Mouse (Mus musculus): ENCODE measurements around the gene Nrg3. TPM values are rescaled to one million over a fixed set of nuclear protein-coding genes. Genes with fewer than 3 reads are reported as not detected.

The Nrg3 gene
- total RNA-seq, 1 experiment from 2014 or later, result not detected

DNA sequence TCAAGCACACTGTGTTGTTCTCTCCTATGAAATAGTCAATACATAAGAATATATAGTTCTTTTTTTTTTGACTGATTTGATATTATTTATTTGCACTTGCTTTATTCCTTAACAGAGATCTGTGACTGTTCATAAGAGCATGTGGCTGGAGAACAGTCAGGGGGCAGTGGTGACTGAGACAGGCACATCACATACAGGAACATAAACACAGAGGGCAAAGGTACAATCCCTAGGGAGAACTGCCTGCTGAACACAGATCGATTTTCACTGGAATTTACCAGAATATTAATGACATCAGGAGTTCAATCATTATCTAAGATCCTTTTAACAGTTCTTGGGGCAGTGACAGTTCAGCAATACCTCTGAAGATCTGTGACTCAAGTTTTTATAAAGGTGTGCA lies 812.9 kb downstream of the Nrg3 start:
- ATAC-seq (replicated peaks; ENCODE audit: low read depth, poor library complexity, severe bottlenecking), result no peak

DNA sequence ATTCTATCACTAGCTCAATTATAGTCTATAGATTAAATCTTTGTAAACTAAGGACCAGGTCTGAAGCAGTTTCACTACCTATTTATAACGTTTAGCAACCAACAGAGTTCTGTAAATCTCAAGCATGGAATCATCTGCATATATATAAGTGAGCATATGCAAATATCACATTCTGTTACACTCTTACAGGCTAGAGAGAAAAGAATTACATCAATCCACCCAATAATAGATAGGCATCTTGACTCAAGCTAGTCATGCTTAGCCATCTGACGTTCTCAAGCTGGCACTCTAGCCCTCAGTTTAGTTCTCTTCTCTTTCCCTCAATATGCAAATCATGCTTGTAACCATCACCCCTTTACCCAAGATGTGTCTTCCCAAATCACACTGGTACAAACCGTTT lies 835.8 kb downstream of the Nrg3 start:
- no peak for ATAC-seq (replicated peaks; ENCODE audit: low read depth, poor library complexity, severe bottlenecking)

DNA sequence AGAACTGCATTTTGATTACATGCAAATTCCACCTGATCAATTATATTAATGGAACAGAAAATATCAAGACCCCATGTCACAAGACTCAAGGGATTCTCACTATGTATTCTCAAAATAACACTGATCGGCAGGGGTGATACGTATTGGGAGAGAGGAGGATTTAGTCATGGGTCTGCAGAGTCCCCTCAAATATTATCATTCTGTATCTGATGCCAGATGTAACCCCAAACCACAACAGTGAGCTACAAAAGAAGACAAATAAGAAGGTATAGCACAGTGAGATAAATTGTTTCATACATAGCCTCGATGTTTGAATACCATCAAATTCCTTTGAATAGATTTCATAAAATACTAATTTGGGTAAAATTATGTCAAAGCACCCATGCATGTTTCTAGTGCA lies 842.8 kb downstream of the Nrg3 start:
- no peak for ATAC-seq (replicated peaks; ENCODE audit: low read depth, poor library complexity, severe bottlenecking)

DNA sequence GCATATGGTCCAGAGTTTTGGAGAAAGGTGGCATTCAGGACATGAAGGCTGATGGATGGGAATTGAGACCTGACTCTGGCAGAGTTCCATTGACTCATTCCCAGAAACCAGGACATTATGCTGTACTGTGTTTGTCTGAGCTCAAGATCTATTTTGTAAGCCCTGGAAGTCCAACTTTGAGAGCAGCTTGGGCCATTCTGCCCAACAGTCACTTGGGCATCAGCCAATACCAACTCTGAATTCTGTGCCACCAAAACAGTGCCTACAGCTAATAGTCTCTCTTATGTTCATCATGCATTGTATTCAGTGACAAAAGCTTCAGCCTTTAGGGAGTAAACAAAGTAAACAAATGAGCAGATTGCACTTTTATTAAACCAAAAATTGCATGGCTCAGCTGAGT lies 843.2 kb downstream of the Nrg3 start:
- no peak for ATAC-seq (replicated peaks; ENCODE audit: low read depth, poor library complexity, severe bottlenecking)

DNA sequence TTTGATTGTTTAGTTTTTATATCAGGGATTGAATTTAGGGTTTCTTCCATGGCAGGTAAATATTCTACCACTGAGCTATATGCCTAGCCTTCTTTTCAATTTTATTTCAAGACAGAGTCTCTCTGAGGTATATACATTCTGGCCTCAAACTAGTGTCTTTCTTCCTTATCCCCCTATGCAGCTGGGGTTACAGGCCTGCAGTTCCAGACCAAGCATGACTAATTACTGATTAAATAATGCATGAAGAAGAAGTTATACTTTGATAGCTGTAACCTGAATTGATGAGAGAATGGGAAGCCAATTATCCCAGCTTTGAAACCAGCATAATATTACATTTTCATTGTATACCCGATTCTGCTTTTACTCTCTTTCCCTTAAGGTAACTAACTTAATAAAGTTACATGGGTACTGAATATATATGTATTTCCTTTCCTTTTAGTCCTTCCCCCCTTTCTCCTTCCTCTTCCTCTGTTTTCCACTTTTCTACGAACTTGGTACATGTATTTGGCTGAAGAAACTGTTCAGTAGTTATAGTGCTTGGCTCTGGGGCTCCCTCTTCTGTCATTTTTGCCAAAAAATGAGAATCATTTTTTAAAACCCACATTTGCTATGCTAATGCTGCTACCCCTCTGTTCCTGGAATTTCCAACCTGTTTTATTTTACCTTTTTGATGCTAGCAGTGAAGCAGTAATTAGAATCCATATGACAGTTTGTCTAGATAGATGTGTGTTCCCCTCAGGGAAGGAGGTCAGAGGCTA lies 843.8 kb downstream of the Nrg3 start:
- no peak for ATAC-seq (replicated peaks; ENCODE audit: low read depth, poor library complexity, severe bottlenecking)

DNA sequence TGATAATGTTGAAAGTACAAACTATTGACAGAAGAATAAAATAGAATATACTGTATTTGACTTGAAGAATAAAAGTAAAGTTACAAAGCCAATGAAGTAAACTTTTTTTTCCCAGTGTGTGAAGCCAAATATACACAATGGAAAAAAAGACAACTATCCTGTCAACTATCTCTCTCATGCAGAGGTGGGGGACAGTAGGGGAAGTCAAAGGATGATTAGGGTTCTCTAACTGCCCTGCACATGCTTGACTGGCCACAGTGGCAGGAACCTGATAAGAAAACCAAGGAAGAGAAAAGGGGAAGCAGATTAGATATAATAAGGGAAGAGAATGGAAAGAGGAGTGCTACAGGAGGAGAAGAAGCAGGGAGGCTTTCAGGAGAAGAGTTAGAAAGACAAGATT lies 855.9 kb downstream of the Nrg3 start:
- ATAC-seq (replicated peaks; ENCODE audit: low read depth, poor library complexity, severe bottlenecking), result 0 out of 2 replicates have a peak, but pooled peaks have one; percentile 39

DNA sequence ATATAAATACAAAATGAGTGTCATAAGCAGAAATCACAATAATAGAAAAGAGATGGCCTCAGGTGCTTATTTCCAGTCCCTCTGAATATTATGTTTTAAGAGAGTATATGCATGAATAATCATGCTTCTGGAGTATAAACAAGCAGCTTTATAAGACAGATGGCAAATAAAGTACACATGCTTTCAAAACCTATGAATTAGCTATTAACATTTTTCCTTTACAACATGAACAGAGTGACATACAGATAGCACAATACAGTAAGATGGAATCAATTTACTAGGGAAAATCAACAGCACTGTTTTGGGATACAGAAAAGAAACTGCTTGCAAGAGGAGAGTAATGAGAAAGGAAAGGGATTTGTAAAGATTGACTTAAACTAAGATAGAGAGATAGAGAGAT lies 875.2 kb downstream of the Nrg3 start:
- no peak for ATAC-seq (replicated peaks; ENCODE audit: low read depth, poor library complexity, severe bottlenecking)

DNA sequence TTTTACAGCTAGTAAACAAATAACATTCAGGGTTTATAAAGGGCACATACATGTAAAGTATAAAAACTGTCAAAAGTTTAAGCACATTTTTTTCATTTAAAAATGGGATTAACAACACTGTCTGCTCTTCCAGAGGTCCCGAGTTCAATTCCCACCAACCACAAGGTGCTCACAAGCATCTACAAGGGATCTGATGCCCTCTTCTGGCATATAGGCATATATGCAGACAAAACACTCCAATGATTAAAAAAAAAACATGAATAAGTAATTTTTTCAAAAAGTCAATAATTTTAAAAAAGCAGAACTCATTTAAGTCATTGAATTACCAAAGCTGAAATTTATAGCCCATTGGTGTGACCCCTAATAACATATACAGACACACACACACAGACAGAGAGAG lies 878.6 kb downstream of the Nrg3 start:
- no peak for ATAC-seq (replicated peaks; ENCODE audit: low read depth, poor library complexity, severe bottlenecking)

DNA sequence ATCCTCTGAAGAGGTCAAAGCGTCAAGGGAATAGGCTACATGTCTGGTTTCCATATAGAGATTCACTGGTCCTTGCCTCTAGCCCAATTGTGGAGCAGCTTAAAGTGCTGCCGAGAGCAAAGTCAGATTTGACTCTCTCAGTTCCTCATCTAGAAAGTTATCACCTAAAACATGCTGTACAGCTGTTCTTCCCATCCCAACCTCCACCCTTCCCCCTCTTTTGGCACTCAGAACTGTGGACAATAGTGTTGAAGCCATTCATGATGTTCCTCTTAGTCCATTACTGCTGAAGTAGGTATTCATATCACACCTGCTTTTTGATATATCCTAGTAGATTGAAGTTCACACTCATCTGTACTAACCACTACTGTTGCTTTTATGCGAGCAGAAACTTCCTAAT lies 896.1 kb downstream of the Nrg3 start:
- no peak for ATAC-seq (replicated peaks; ENCODE audit: low read depth, poor library complexity, severe bottlenecking)

DNA sequence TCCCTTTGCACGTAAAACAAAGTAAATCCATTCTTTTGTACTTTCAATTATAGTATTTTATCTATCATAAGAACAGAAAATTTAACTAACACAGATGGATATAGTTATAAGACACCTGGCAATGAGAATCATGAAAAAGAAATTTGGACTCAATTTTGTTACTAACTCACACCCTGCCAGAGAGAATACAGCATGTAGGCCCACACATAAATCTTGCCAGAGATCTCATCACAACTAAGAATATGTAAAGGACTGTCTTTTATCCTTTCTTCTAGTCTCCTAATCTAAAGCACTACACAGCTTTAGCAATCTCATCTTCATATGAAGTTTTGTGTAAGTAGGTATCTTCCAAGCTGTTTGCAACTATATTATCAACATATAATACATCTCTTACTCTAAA lies 904.7 kb downstream of the Nrg3 start:
- ATAC-seq (replicated peaks; ENCODE audit: low read depth, poor library complexity, severe bottlenecking), result no peak

DNA sequence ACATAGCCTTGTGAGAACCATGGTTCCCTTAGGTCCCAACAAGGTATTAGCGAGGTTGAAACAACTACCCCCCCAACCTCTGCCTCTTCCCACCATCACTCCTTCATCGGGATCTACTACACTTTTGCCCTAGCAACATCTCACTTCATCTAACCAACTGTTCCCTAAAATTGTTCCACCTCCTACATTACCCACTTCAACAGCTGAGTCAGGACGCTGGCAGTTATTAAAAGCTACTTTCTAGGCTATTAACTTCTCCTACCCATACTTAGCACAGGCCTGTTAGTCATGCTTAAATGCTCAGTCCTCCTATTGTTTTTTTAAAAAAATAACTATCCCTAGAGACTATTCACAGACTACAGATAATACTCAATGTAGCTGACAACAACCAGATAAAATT lies 906.7 kb downstream of the Nrg3 start:
- ATAC-seq (replicated peaks; ENCODE audit: low read depth, poor library complexity, severe bottlenecking), result no peak

DNA sequence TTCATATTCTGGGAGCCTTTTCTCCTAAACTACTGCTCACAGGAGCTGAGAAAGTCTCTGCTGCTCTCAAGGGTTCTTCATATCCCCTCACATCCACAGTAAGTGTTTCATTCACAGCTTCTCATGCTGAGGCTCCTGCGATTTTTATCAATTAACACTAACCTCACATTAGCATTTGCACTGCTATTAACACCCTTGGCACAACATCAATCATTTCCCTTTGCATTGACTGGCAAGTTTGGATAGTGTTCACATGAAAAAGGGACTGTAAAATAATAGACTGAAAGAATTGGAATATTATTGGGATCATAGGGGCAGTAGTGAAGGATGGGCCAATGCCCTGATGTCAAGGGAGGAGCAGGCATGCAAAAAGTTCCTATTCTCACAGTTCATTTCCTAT lies 918.3 kb downstream of the Nrg3 start:
- ATAC-seq (replicated peaks; ENCODE audit: low read depth, poor library complexity, severe bottlenecking), result no peak

DNA sequence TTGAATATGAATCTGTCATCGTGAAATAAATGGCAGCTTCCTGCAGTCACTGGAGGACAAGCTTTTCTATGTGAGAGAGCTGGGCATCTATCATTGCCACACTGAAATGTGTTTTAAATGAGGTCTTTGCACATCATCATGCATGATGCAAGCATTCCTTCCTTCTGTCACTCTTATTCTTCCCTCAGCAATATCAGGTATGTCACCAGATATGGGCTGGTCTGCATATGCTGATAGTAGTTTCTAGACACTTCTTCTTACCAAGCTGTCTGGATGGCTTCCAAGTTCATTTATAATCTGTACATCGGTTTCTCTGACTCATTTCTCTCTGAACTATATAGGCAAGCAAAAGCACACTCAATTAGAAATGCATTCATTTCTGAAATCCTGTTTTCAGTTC lies 925.6 kb downstream of the Nrg3 start:
- ATAC-seq (replicated peaks; ENCODE audit: low read depth, poor library complexity, severe bottlenecking), result no peak

DNA sequence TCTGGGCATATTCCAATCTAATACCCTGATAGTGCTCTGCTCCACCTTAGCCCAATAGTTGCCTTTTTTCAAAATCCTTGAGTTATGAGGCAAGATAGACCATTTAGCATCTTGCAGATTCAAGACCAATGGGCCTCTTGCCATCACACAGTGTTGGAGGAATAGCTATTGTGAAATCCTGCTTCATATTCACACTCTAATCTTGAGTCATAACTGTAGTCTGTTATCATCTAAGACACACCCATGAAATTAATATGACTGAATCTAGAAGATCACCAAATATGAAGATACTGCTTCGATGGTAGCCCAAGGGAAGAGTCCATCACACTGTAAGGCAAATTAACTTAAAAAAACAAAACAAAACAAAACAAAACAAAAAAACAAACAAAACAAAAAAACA lies 937.7 kb downstream of the Nrg3 start:
- no peak for ATAC-seq (replicated peaks; ENCODE audit: low read depth, poor library complexity, severe bottlenecking)

DNA sequence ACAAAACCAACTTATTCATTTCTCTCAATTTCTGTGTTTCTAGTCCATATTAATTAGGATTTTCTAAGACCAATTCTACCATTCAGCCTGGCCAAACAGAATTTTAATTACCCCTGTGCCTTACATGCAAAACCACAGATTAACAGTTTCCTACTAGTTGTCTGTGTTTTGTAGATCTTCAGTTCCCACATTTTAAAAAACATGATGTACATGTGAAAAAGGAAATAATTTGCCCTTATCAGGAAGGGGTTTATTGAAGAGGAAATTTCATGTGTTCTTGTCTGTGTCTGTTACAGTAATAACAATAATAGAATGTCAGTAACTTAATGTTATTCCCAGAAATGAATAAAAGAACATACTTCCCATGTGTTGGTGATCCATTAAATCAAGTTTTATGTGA lies 939.4 kb downstream of the Nrg3 start:
- no peak for ATAC-seq (replicated peaks; ENCODE audit: low read depth, poor library complexity, severe bottlenecking)

DNA sequence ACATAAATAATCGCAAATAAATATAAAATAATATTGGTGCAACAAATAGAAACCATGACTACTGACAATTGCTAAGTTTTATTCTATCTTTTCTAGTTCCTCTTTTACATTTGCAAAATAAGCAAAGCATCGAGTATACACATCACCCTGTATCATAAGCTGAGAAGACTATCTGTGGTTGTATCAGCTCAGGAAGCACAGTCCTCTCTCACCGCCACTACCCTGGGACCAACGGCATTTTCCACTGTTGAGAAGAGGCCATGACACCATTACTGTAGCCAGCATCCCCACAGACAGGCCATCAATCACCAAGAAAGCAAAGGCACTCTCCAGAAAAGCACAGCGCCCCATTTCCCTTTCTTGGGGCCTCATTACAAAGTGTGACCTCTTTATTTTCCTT lies 956.7 kb downstream of the Nrg3 start:
- ATAC-seq (replicated peaks; ENCODE audit: low read depth, poor library complexity, severe bottlenecking), result no peak

DNA sequence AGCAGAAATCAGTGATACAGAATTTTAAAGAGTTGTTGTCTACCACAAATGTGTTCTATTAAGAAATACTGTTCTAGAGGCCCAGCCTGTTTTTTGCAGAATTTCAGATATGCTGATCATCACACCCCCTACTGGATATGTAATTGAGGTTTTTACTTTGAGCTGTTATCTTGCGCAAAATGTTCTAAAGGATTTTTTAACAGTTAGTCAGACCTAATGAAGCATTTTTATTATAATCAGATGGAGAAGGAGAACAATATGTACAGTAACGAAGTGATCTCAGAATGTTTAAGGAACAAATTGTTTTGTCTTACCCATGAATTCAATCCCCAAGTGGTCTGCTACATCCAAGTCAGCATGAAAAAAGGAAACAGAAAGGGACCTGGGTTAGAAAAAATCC lies 963.9 kb downstream of the Nrg3 start:
- no peak for ATAC-seq (replicated peaks; ENCODE audit: low read depth, poor library complexity, severe bottlenecking)

DNA sequence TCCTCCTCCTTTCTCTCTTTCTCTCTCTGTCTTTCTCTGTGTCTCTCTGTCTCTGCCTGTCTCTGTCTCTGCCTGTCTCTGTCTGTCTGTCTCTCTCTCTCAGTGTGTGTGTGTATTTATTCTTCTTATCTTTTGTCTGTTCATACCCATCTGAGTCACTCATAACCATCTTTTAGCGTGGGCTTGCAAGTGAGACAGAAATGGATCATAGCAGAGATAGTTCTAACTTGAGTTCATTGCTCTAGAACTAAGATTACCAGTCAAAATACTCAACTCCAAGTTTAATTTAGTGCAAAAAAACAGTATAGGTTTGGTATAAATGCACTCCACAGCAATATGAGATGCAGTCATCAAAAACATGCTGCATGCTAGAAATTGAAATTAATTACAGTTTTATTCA lies 977.9 kb downstream of the Nrg3 start:
- no peak for ATAC-seq (replicated peaks; ENCODE audit: low read depth, poor library complexity, severe bottlenecking)

DNA sequence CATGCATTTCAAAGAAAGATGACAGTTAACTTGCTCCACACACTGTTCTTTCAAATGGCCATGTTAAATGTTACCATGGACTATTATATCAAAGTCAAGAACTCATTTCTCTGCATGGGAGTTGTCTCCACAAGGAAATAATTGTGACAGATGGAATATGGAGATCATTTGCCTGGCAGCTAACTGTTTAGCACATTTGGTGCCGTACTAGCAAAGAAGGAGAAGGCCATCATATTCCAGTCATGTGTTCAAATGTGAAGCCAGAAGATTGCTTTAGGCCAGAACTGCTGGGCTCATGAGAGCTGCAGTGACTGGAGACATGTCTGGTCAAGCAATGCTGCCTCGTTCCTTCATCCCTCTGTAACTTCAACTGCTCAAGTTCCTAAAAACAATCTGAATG lies 1025.8 kb downstream of the Nrg3 start:
- ATAC-seq (replicated peaks; ENCODE audit: low read depth, poor library complexity, severe bottlenecking), result no peak

DNA sequence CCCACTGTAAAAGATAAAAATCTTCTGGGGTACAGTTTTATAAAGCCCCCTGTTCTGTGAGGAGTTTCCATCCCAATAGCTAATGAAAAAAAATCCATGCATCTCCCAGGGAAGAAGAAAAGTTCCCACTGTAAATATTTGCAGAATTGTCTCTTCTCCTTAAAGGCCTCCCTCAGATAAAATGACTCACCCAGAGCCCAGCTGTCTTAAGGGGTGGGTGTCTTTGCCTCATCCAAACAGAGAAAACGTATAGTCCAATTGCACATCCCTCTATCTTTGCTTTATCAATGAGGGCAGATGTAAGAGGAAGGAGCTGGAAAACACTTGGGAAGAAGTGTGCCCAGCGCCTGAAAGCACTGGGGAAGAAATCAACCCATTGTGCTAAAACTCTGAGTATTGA lies 1028.1 kb downstream of the Nrg3 start:
- no peak for ATAC-seq (replicated peaks; ENCODE audit: low read depth, poor library complexity, severe bottlenecking)

DNA sequence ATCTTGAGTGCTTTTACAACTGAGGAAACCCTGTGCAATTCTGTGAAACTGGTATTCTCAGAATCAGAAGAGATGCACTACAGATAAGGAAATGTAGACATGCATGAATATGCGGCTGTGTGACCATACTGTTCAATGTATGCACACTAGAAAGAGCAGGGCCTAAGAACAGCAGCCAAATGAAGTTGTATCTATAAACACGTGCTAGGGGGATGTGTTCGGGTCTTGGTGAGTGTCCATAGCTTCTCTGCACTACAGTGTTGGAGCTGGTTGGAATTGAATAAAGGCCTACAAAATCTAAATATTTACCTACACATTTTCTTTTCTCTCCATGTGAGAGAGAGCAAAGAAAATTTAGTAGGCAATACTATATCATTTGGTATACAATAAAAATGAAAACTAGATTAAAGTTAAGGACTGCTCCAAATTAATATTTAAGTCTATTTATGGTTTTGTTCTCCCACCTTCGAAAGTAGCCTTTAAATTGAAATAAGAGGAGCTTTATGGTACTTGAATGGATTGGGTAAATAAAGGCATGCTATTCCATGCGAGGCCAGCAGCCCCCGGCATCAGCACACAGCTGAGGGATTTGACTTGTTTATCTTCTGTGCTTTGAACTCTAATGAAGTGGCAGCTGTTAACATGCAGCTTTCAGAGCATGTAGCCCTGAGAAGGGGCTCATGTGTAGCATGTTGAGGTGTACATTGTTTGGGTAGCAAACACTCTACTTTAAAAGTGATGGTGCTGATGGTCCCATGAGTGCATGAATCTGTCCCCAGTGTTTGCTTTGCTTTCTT lies 1038.9 kb downstream of the Nrg3 start:
- no peak for ATAC-seq (replicated peaks; ENCODE audit: low read depth, poor library complexity, severe bottlenecking)

DNA sequence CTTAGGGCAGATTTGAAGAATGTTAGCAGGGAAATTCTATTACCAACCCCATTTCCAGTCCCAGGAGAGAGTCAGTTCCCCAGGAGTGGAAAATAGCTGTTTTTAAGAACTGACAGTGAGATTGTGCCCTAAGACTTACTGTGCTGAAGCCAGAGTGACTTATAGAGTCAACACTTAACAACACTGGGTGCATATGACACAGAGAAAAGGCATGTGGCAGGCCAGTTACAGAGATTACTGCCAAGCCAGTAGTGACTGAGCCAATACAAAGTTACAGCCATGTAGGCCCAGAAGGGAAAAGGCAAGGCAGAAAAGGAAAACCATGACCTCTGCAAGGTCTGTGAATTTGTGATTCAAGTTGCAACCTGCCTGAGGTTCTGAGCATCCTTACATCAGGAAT lies 1098.2 kb downstream of the Nrg3 start:
- no peak for ATAC-seq (replicated peaks; ENCODE audit: low read depth, poor library complexity, severe bottlenecking)
